Mouse (Mus musculus): ENCODE results near the gene Gm17521. TPM values are rescaled to one million over a fixed set of nuclear protein-coding genes. Genes with fewer than 3 reads are reported as not detected.
"Not testable (repeated sequence)": the region's sequence is repeated elsewhere in the genome, so short reads cannot be mapped to it uniquely, and the experiment has no call there.

The Gm17521 gene
- not detected in 2 replicates for polyA plus RNA-seq (2012; rRNA removed)

DNA sequence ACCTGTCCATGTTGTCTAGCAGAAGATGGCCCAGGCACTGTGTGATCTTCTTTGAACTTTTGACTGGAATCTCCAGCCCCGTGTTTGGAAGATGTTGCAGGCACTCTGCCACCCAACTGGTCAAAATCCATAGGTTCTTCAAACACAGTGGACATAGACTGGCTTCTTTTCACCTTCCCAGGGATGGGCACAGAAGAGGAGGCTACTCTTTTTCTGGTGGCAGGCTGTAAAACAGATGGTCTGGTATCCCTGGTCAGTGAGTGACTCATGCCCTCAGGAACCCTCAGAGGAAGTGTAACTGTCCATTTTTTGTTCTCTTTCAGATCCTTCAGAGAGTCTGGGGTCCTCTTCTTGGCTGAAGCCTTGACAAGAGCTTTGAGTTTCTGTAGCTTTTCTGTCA, at the start of gene Gm17521:
TSS of gene Gm17521 (minus strand) at position 101 of the 400 bp plus-strand sequence.
- H3K4me1 ChIP-seq (ENCODE audit: control insufficient read depth, insufficient read depth, low read length); H3K27ac ChIP-seq (ENCODE audit: insufficient read depth, low read length); H3K4me3 ChIP-seq (ENCODE audit: insufficient read depth, low read length): not testable (repeated sequence)

DNA sequence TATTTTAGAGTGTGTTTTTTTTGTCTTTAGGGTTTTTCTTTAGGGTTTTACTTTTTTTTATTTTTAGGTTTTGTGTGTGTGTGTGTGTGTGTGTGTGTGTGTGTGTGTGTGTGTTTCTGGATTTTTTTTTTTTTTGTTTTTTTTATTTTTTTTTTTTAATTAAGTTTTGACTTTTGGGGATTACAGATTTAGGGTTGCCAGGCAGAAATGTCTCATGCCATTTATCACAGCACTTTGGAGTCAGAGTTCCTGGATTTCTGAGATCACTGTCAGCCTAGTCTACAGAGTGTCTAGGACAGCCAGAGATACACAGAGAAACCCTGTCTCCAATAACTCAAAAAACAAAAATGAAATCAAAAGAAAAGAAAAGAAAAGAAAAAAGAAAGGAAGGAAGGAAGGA, 14.5 kb upstream of the Gm17521 start:
- no peak overlapping the region for H3K4me3 ChIP-seq (ENCODE audit: insufficient read depth, low read length)
- no peak overlapping the region for H3K27ac ChIP-seq (ENCODE audit: insufficient read depth, low read length)
- no peak for TF ChIP-seq CTCF (IDR thresholded peaks at IDR 0.05; ENCODE audit: extremely low read depth, insufficient read depth, low read length)
- no peak for TF ChIP-seq POLR2A (IDR thresholded peaks at IDR 0.05; ENCODE audit: extremely low read depth, insufficient read depth, low read length)
- H3K4me1 ChIP-seq (ENCODE audit: control insufficient read depth, insufficient read depth, low read length): no peaks in the 10 kb centered on the region

DNA sequence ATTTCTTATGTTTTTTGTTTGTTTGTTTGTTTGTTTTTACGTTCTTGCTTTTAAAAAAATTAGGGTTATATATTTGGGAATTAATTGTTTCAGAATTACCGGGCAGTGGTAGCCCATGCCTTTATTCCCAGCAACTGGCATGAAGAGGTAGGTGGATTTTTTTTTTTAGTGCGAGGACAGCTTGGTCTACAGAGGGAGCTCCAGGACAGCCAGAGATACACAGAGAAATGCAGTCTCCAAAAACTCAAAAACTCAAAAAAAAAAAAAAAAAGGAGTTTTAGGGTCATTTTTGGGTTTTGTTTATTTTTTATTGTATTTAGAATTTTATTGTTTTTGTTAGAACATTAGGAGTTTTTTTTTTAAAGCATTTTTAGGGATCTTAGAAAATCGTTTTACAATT, 14.0 kb upstream of the Gm17521 start:
- TF ChIP-seq POLR2A (IDR thresholded peaks at IDR 0.05; ENCODE audit: extremely low read depth, insufficient read depth, low read length) (no peak), CTCF (IDR thresholded peaks at IDR 0.05; ENCODE audit: extremely low read depth, insufficient read depth, low read length) (no peak)
- H3K4me1 ChIP-seq (ENCODE audit: control insufficient read depth, insufficient read depth, low read length): no peaks in the 10 kb centered on the region
- no peak overlapping the region for H3K27ac ChIP-seq (ENCODE audit: insufficient read depth, low read length)
- H3K4me3 ChIP-seq (ENCODE audit: insufficient read depth, low read length): no peak overlapping the region

Other genes with a start within 250 kb of the Gm17521 start
- 4.9 and 6.0 TPM in 2 replicates for gene Cldn34c1, start 73.8 kb upstream of the Gm17521 start, polyA plus RNA-seq (2012; rRNA removed)
- gene Srsx, start 192.8 kb upstream of the Gm17521 start, polyA plus RNA-seq (2012; rRNA removed): not detected in 2 replicates
- gene Gm17577, start 217.2 kb upstream of the Gm17521 start, polyA plus RNA-seq (2012; rRNA removed): not detected in 2 replicates